Mouse (Mus musculus) neural tube, embryonic 13.5 days (tissue): Measurements from ENCODE around the gene Polr3g. TPM values are rescaled to one million over a fixed set of nuclear protein-coding genes. Genes with fewer than 3 reads are reported as not detected.
A peak's percentile ranks its signal among the peaks of the same experiment; 100 is the strongest.

Experiments used
- ATAC-seq: fragments of 200-750 bp; cut with Nextera tagmentation; 2 replicates; pipeline ENCODE4 v1.8.0; 2017; ENCODE audit warnings: low read depth, mild to moderate bottlenecking, moderate TSS enrichment, moderate library complexity
- H3K27ac ChIP-seq: fragments of 300-500 bp; sonication (generic); replicated peaks from 2 replicates; pipeline ENCODE4 v1.5.1; 2015; ENCODE audit warnings: moderate library complexity, mild to moderate bottlenecking, inconsistent platforms
- H3K27me3 ChIP-seq: fragments of 300-500 bp; sonication (generic); 2 replicates; pipeline ENCODE4 v1.6.1; 2015; ENCODE audit warnings: mild to moderate bottlenecking, inconsistent platforms
- H3K36me3 ChIP-seq: fragments of 300-500 bp; sonication (generic); 2 replicates; pipeline ENCODE4 v1.6.1; 2015; ENCODE audit warnings: mild to moderate bottlenecking, inconsistent platforms
- H3K4me1 ChIP-seq: fragments of 300-500 bp; sonication (generic); replicated peaks from 2 replicates; pipeline ENCODE4 v1.6.1; 2015; ENCODE audit warnings: inconsistent platforms
- H3K4me2 ChIP-seq: fragments of 300-500 bp; sonication (generic); 2 replicates; pipeline ENCODE4 v1.6.1; 2015; ENCODE audit warnings: inconsistent platforms, mild to moderate bottlenecking, moderate library complexity
- H3K4me3 ChIP-seq: fragments of 300-500 bp; sonication (generic); 2 replicates; pipeline ENCODE4 v1.5.1; 2015; ENCODE audit warnings: mild to moderate bottlenecking, inconsistent platforms
- H3K9ac ChIP-seq: fragments of 300-500 bp; sonication (generic); 2 replicates; pipeline ENCODE4 v1.6.1; 2015; ENCODE audit warnings: moderate library complexity, mild to moderate bottlenecking, inconsistent platforms
- H3K9me3 ChIP-seq: fragments of 300-500 bp; sonication (generic); 2 replicates; pipeline ENCODE4 v1.6.1; 2016; ENCODE audit warnings: inconsistent platforms
- WGBS: fragments of 180-500 bp; shearing (Covaris S2); methylation state at CpG from one replicate; pipeline ENCODE4 v1.1.7; 2015; 5-methylcytosine and 5-hydroxymethylcytosine counted together
- polyA plus RNA-seq: library from polyadenylated mRNA; unstranded; fragments of >200 nt; fragmentation: Nextera tagmentation; extraction: Ambion mirVana; gene quantifications from 2 replicates; pipeline ENCODE4 v1.2.1, GENCODE M21; 2015

The Polr3g gene
- polyA plus RNA-seq, 1 experiment from 2014 or later, result 5.9 TPM

DNA sequence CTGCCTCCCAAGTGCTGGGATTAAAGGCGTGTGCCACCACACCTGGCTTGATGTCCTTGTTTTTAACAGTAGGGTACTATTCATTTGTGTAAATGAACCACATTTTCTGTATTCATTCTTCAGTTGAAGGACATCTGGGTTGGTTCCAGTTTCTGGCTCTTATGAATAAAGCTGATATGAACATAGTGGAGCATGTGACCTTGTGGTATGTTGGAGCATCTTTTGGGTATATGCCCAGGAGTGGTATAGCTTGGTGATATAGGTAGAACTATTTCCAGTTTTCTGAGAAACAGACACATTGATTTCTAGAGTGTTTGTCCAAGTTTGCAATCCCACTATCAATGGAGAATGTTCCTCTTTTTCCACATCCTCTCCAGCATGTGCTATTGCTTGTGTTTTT, 3.1 kb upstream of the Polr3g start:
- Histone ChIP-seq H3K9me3 (no peaks in the 10 kb centered on the region), H3K9ac (no peak overlapping the region), H3K27ac (no peak overlapping the region), H3K4me3 (no peak overlapping the region), H3K4me1 (peaks cover 22% of the 10 kb centered on the region), H3K27me3 (no peaks in the 10 kb centered on the region), H3K4me2 (no peak overlapping the region), H3K36me3 (no peaks in the 10 kb centered on the region)
- no peak for ATAC-seq
- WGBS, result 96% methylated on average over 1 of the region's 1 CpGs

DNA sequence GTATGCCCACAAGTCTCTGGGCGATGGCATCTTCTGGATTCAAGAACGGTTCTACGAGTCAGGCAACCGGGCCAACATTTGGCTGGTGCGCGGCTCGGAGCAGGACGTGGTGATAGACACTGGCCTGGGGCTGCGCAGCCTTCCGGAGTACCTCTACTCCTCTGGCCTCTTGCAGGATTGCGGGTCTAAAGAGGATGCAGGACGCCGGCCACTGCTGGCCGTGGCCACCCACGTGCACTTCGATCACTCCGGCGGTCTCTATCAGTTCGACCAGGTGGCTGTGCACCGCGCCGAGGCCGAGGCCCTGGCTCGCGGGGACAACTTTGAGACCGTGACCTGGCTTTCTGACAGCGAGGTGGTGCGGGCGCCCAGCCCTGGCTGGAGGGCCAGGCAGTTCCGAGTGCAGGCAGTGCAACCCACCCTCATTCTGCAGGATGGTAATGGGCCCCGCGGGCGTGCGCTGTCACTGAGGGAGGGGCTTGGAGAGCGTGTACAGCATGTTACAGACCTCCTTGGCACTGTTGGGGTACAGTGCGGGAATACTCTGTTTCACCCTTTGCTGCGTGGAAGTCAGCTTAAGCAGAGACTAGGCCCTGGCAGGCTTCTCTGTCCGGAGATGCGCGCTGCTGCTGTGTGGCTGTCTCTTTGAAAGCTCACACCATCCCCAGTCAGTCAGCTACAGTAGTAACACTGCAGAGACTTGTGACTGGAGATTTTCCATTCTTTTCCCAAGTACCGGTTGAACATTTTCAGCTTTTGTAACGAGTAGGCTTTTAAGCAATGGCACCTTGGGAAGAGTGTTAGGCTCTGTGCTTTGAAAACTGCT, 946 bp upstream of the Polr3g start:
- H3K4me1 ChIP-seq, result peaks cover 22% of the 10 kb centered on the region
- H3K9ac ChIP-seq, result peak overlapping the region; percentile 81
- peak overlapping the region; percentile 94 for H3K4me2 ChIP-seq
- H3K27me3 ChIP-seq, result no peaks in the 10 kb centered on the region
- H3K36me3 ChIP-seq, result no peaks in the 10 kb centered on the region
- 1% methylated on average over 42 of the region's 42 CpGs for WGBS
- ATAC-seq, result peak; percentile 66
- H3K9me3 ChIP-seq, result no peaks in the 10 kb centered on the region
- H3K4me3 ChIP-seq, result peak overlapping the region; percentile 82
- peak overlapping the region; percentile 92 for H3K27ac ChIP-seq

DNA sequence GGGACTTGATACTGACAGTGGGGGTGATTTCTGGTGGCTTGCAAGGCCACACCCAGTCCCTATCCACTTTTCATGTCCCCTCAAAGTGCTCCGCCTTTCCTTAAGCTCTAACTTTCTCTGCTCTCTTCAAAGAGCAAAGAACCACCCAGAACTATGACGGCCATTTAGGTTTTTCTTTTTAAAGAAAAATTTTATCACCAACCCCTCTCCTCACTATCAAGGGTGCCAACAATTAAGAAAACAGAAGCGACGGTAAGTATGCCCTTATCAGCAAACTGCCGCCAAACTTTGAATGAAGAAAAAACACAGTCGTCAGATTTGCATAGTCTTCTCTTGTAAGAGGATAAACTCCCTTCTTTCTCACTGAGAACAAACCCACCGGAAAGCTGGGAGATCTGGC, 547 bp downstream of the Polr3g start:
- peaks cover 22% of the 10 kb centered on the region for H3K4me1 ChIP-seq
- under 1% methylated on average over 7 of the region's 7 CpGs for WGBS
- H3K4me3 ChIP-seq, result peak overlapping the region; percentile 82
- H3K27ac ChIP-seq, result no peak overlapping the region
- ATAC-seq, result no peak
- no peaks in the 10 kb centered on the region for H3K27me3 ChIP-seq
- peak overlapping the region; percentile 94 for H3K4me2 ChIP-seq
- H3K9ac ChIP-seq, result peak overlapping the region; percentile 81
- no peaks in the 10 kb centered on the region for H3K36me3 ChIP-seq
- H3K9me3 ChIP-seq, result no peaks in the 10 kb centered on the region

DNA sequence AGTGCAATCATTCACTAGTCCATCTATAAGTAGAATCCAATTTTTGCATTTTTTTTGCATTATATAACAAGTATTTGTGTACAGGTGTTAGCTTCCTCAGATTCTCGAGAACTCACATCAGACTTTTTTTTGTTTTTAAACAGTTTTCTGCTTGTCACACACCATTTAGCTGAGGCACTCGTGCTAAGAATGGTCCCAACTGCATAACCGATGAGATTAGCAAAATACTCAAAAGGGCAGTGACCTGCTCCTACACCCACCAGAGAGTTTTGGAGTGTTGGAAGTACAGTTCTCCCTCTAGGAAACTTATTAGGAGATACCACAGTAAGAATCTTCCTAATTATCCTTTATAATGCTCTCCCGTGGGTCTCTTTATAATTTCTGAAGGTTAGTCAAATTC, 1.0 kb downstream of the Polr3g start:
- ATAC-seq, result no peak
- Histone ChIP-seq H3K27ac (no peak overlapping the region), H3K4me3 (peak overlapping the region; percentile 82), H3K36me3 (no peaks in the 10 kb centered on the region), H3K27me3 (no peaks in the 10 kb centered on the region), H3K4me1 (peaks cover 22% of the 10 kb centered on the region), H3K9ac (peak overlapping the region; percentile 81; the same call in 1 of the 2 replicates), H3K4me2 (peak overlapping the region; percentile 94), H3K9me3 (no peaks in the 10 kb centered on the region)
- WGBS, result 44% methylated on average over 4 of the region's 4 CpGs

DNA sequence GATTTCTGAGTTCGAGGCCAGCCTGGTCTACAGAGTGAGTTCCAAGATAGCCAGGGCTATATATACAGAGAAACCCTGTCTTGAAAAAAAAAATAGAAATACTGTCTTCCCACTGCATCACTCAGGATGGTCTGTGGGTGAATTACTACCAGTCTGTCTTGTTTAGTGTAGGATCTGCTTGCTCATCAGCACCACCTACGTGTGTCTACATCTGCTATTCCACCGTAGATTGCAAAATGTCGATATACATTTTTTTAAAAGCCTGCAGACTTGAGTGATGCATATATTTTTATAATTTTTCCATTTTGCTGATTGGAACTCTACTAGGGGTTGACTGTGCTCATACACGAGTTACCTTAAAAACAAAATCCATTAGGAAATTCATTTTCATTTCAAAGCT, 4.5 kb downstream of the Polr3g start:
- H3K9ac ChIP-seq, result no peak overlapping the region
- no peak overlapping the region for H3K4me2 ChIP-seq
- no peaks in the 10 kb centered on the region for H3K9me3 ChIP-seq
- H3K27me3 ChIP-seq, result no peaks in the 10 kb centered on the region
- no peak overlapping the region for H3K27ac ChIP-seq
- no peaks in the 10 kb centered on the region for H3K36me3 ChIP-seq
- H3K4me3 ChIP-seq, result no peak overlapping the region
- no peak for ATAC-seq
- 92% methylated on average over 5 of the region's 5 CpGs for WGBS
- peaks cover 7% of the 10 kb centered on the region; the same call in 1 of the 2 replicates for H3K4me1 ChIP-seq

DNA sequence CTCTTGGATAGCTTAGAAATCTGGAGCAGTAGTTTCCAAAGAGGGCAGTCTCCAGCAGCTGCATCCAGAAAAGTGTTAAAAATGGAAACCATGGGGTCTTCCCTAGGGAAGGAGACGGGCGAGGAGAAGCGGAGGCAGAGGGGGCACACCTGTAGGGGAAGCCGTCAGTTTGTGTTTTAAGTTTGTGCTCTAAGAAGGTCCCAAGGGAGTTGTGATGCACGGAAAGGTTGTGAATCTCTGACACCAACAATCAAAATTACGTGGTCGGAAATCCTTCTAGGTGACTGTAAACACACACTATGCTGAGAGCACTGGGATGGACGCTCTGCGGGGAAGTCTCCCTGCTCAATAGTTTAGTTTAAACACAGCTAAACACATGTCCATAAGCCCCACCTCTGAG, 7.2 kb downstream of the Polr3g start:
- Histone ChIP-seq H3K27ac (no peak overlapping the region), H3K9me3 (no peaks in the 10 kb centered on the region), H3K4me3 (no peak overlapping the region), H3K4me1 (no peaks in the 10 kb centered on the region), H3K27me3 (no peaks in the 10 kb centered on the region), H3K36me3 (no peaks in the 10 kb centered on the region), H3K4me2 (no peak overlapping the region), H3K9ac (no peak overlapping the region)
- WGBS, result 83% methylated on average over 9 of the region's 9 CpGs
- no peak for ATAC-seq

DNA sequence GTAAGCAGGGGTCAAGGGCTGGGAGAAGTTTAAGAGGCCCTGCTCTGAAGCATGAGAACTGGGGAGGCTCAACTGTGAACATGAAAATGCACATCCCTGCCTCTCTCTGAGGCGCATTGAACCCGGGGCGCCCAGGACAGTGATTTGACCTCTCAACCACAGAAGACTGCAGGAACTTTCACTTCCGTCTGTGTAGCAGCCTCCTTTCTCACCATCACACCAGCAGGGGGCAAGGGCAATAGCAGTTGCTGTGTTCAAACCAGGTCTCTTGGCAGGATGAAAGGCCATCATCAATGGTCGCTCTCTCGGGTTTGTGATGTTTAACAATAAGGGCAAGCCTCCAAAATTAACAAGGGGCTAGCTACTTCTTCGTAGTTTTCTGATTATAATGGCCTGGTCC, 7.7 kb downstream of the Polr3g start:
- WGBS, result 59% methylated on average over 7 of the region's 7 CpGs

DNA sequence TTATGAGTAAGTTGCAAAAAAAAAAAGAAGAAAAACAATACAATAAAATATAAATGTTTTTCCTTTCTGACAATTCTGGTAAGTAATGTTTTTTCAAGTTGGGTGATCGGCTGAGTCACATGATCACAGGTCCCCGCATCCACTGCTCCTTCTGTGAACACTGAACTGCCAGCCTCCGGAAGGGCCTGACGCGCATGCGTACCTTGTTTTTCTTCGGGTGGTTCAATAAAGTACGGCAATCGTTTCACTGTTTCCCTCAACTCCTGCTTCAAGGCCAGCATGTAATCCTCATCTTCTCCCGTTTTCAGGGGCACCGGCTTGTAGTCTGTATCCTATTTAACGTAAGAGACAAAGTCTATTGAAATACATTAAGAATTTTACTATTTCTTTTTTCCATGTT, 16.4 kb downstream of the Polr3g start:
- Histone ChIP-seq H3K27ac (no peak overlapping the region), H3K4me3 (no peak overlapping the region), H3K27me3 (no peaks in the 10 kb centered on the region), H3K9me3 (no peaks in the 10 kb centered on the region), H3K4me2 (no peak overlapping the region), H3K4me1 (no peaks in the 10 kb centered on the region), H3K9ac (no peak overlapping the region), H3K36me3 (0 out of 2 replicates have a peak, but pooled peaks cover 2% of the 10 kb centered on the region)
- WGBS, result 91% methylated on average over 12 of the region's 12 CpGs
- ATAC-seq, result no peak

More for the DNA sequence above, 7.7 kb downstream of the Polr3g start:
- H3K27me3 ChIP-seq, result no peaks in the 10 kb centered on the region
- H3K4me1 ChIP-seq, result no peaks in the 10 kb centered on the region
- no peak overlapping the region for H3K9ac ChIP-seq
- H3K4me2 ChIP-seq, result no peak overlapping the region
- no peak overlapping the region for H3K27ac ChIP-seq
- H3K4me3 ChIP-seq, result no peak overlapping the region
- H3K36me3 ChIP-seq, result 0 out of 2 replicates have a peak, but pooled peaks cover under 1% of the 10 kb centered on the region
- H3K9me3 ChIP-seq, result no peaks in the 10 kb centered on the region
- ATAC-seq, result no peak

DNA sequence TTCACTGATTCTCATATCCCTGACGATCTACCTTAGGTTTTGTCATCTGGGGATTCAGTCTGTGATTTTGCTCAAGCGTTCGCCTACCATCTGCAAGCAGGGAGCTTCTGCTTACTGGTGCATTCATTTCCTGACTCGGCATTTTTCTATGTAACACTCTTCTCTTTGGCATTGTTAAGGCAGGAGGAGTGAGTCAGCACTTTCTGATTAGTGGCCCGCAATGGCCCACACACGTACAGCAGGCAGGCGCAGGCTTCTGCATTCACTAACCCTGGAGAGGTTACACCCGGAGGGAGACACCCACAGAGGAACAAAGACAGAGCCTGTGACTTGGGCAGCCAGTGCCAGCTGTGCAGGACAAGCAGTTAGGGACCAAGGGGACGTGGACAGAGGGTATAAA, 19.2 kb downstream of the Polr3g start:
- Histone ChIP-seq H3K9me3 (no peaks in the 10 kb centered on the region), H3K4me2 (no peak overlapping the region), H3K9ac (no peak overlapping the region), H3K27me3 (no peaks in the 10 kb centered on the region), H3K27ac (no peak overlapping the region), H3K4me3 (no peak overlapping the region), H3K36me3 (no peaks in the 10 kb centered on the region), H3K4me1 (no peaks in the 10 kb centered on the region)
- 53% methylated on average over 9 of the region's 9 CpGs for WGBS
- peak; percentile 71 for ATAC-seq

DNA sequence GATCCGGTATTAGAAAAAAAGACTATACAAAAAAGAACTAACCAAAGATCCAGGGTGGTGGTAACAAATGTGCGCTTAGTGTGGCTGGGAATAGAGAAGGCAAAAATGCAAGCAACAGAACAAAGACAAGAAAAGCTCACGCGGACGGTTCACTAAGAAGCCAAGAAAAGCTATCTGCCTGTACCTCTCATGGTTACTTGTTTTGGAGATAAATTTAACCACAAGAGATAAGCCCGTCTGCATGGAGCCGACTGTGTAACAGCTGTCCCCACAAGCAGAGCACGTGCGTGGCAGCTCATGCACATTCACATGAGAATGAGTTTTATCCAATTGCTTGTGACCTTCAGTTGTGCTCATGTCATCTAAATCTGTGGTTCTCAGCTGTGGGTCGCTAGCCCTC, 20.3 kb downstream of the Polr3g start:
- Histone ChIP-seq H3K9me3 (no peaks in the 10 kb centered on the region), H3K4me2 (no peak overlapping the region), H3K27me3 (no peaks in the 10 kb centered on the region), H3K4me3 (no peak overlapping the region), H3K9ac (no peak overlapping the region), H3K4me1 (no peaks in the 10 kb centered on the region), H3K27ac (no peak overlapping the region), H3K36me3 (no peaks in the 10 kb centered on the region)
- WGBS, result 87% methylated on average over 10 of the region's 10 CpGs
- no peak for ATAC-seq

DNA sequence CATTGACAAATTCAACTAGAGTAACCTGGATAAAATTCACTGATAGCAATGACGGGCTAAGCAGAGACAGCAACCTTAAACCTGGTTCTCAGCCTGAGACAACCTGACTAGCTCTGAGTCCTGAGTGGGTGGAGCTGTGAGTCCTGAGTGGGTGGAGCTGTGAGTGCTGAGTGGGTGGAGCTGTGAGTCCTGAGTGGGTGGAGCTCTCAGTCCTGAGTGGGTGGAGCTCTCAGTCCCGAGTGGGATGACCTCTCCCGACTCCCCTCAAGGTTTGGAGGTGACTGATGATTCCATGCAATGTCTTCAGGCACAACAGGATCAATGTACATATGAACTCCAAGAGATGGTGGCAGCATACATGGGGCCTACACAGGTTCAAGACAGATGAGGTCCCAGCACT, 21.2 kb downstream of the Polr3g start:
- H3K4me3 ChIP-seq, result no peak overlapping the region
- H3K4me1 ChIP-seq, result no peaks in the 10 kb centered on the region
- 90% methylated on average over 3 of the region's 3 CpGs for WGBS
- no peak for ATAC-seq
- no peak overlapping the region for H3K9ac ChIP-seq
- no peaks in the 10 kb centered on the region for H3K27me3 ChIP-seq
- H3K36me3 ChIP-seq, result no peaks in the 10 kb centered on the region
- H3K27ac ChIP-seq, result no peak overlapping the region
- H3K4me2 ChIP-seq, result no peak overlapping the region
- no peaks in the 10 kb centered on the region for H3K9me3 ChIP-seq

DNA sequence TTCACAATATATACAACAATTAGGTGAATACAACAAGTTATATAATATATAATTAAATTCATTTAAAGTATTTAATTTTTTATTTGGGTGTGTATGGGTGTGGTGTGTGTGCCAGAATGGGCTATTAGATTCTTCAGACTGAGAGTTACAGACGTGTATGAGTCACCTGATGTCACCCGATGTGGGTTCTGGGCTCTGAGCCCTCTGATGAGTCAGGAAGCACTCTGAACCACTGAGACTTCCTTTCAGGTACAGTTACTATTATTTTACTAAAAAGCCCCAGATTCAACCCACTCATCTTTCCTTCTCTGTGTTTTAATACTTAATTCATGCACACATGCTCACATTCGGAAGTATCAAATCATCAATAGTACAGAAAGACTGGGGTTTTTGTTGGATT, 25.9 kb downstream of the Polr3g start:
- Histone ChIP-seq H3K27me3 (no peaks in the 10 kb centered on the region), H3K4me1 (no peaks in the 10 kb centered on the region), H3K27ac (no peak overlapping the region), H3K4me2 (no peak overlapping the region), H3K9me3 (no peaks in the 10 kb centered on the region), H3K4me3 (no peak overlapping the region), H3K36me3 (no peaks in the 10 kb centered on the region), H3K9ac (no peak overlapping the region)
- 93% methylated on average over 3 of the region's 3 CpGs for WGBS
- no peak for ATAC-seq

DNA sequence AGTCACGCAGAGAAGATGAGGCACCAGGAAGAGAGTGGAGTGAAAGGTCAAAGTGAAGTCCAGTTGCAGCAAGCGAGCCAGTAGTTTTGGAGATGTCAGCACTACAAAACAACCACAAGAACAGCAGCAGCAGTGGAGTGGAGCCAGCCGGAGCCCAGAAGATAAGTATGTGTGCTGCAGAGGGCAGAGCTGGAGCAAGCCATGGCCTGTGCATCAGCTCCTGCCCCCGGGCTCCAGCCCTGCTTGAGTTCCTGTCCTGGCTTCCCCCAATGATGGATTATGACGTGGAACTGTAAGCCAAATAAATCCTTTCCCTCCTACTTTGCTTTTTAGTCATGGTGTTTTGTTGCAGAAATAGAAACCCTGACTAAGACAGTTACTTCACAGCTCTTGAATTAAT, 26.6 kb downstream of the Polr3g start:
- no peak overlapping the region for H3K4me3 ChIP-seq
- no peaks in the 10 kb centered on the region for H3K9me3 ChIP-seq
- H3K27me3 ChIP-seq, result no peaks in the 10 kb centered on the region
- 92% methylated on average over 5 of the region's 5 CpGs for WGBS
- no peak overlapping the region for H3K27ac ChIP-seq
- no peak for ATAC-seq
- H3K9ac ChIP-seq, result no peak overlapping the region
- H3K4me1 ChIP-seq, result no peaks in the 10 kb centered on the region
- no peaks in the 10 kb centered on the region for H3K36me3 ChIP-seq
- no peak overlapping the region for H3K4me2 ChIP-seq
